Mouse (Mus musculus): ENCODE data around the gene Gcnt2.

Gcnt2 gene

GRCm38 (mm10) chr13:40937586-40937985 lies 78.0 kb downstream of the Gcnt2 start:
- in situ Hi-C loops (cut with MboI, MseI): no loop called here

GRCm38 (mm10) chr13:40938485-40939357 lies 79.2 kb downstream of the Gcnt2 start:
- in situ Hi-C loops (cut with MboI, MseI): no loop called here

- in situ Hi-C loops (cut with MboI, MseI): no loop called here
Measured at GRCm38 (mm10) chr13:40943066-40943465, 83.5 kb downstream of the Gcnt2 start.

- in situ Hi-C loops (cut with MboI, MseI): no loop called here
Measured at GRCm38 (mm10) chr13:40943936-40944335, 84.4 kb downstream of the Gcnt2 start.

- in situ Hi-C loops (cut with MboI, MseI): no loop called here
Measured at GRCm38 (mm10) chr13:40944346-40944745, 84.8 kb downstream of the Gcnt2 start.

GRCm38 (mm10) chr13:40946513-40946912 lies 87.0 kb downstream of the Gcnt2 start:
- in situ Hi-C loops (cut with MboI, MseI): no loop called here

GRCm38 (mm10) chr13:40947538-40948205 lies 88.1 kb downstream of the Gcnt2 start:
- in situ Hi-C loops (cut with MboI, MseI): no loop called here

- in situ Hi-C loops (cut with MboI, MseI): loop anchor here (10.0 kb wide), 1 partner anchor 1627 kb away; no protein-coding TSS in a partner anchor
Measured at GRCm38 (mm10) chr13:40951386-40951976, 91.9 kb downstream of the Gcnt2 start.

GRCm38 (mm10) chr13:40953231-40953630 lies 93.7 kb downstream of the Gcnt2 start:
- in situ Hi-C loops (cut with MboI, MseI): loop anchor here (10.0 kb wide), 1 partner anchor 1628 kb away; no protein-coding TSS in a partner anchor

GRCm38 (mm10) chr13:40955773-40956172 lies 96.2 kb downstream of the Gcnt2 start:
- in situ Hi-C loops (cut with MboI, MseI): loop anchor here (10.0 kb wide), 1 partner anchor 1631 kb away; no protein-coding TSS in a partner anchor

- in situ Hi-C loops (cut with MboI, MseI): no loop called here
Measured at GRCm38 (mm10) chr13:40967609-40968008, 108.1 kb downstream of the Gcnt2 start.

- in situ Hi-C loops (cut with MboI, MseI): no loop called here
Measured at GRCm38 (mm10) chr13:40968564-40968963, 109.0 kb downstream of the Gcnt2 start.

- in situ Hi-C loops (cut with MboI, MseI): loop anchor here (10.0 kb wide), 1 partner anchor 125 kb away; no protein-coding TSS in a partner anchor
Measured at GRCm38 (mm10) chr13:40969761-40970390, 110.3 kb downstream of the Gcnt2 start.

GRCm38 (mm10) chr13:40971261-40971660 lies 111.7 kb downstream of the Gcnt2 start:
- in situ Hi-C loops (cut with MboI, MseI): loop anchor here (10.0 kb wide), 1 partner anchor 126 kb away; no protein-coding TSS in a partner anchor

- in situ Hi-C loops (cut with MboI, MseI): loop anchor here (10.0 kb wide), 1 partner anchor 127 kb away; no protein-coding TSS in a partner anchor
Measured at GRCm38 (mm10) chr13:40971831-40972230, 112.3 kb downstream of the Gcnt2 start.

- in situ Hi-C loops (cut with MboI, MseI): loop anchor here (10.0 kb wide), 1 partner anchor 128 kb away; no protein-coding TSS in a partner anchor
Measured at GRCm38 (mm10) chr13:40972976-40973375, 113.4 kb downstream of the Gcnt2 start.

GRCm38 (mm10) chr13:40977609-40978008 lies 118.1 kb downstream of the Gcnt2 start:
- in situ Hi-C loops (cut with MboI, MseI): loop anchor here (10.0 kb wide), 1 partner anchor 133 kb away; no protein-coding TSS in a partner anchor

- in situ Hi-C loops (cut with MboI, MseI): loop anchor here (10.0 kb wide), 1 partner anchor 134 kb away; no protein-coding TSS in a partner anchor
Measured at GRCm38 (mm10) chr13:40978652-40979051, 119.1 kb downstream of the Gcnt2 start.

GRCm38 (mm10) chr13:40979321-40979720 lies 119.8 kb downstream of the Gcnt2 start:
- in situ Hi-C loops (cut with MboI, MseI): loop anchor here (10.0 kb wide), 1 partner anchor 135 kb away; no protein-coding TSS in a partner anchor

GRCm38 (mm10) chr13:40982759-40983158 lies 123.2 kb downstream of the Gcnt2 start:
- in situ Hi-C loops (cut with MboI, MseI): no loop called here

GRCm38 (mm10) chr13:40986081-40986480 lies 126.5 kb downstream of the Gcnt2 start:
- in situ Hi-C loops (cut with MboI, MseI): no loop called here
